Mouse (Mus musculus) MEL (cell line): ENCODE measurements around the gene Btg2. TPM values are rescaled to one million over a fixed set of nuclear protein-coding genes. Genes with fewer than 3 reads are reported as not detected.

Source experiments
- DNase-seq: peaks from one replicate; pipeline ENCODE4 v3.0.0; 2011; ENCODE audit warnings: low read depth, low spot score
- H3K27ac ChIP-seq: 2 replicates; pipeline ENCODE4 v1.5.1; 2012; ENCODE audit warnings: low read depth, mild to moderate bottlenecking, control low read depth, low read length, moderate library complexity; ENCODE audit not compliant: control insufficient read depth
- H3K27me3 ChIP-seq, 2 experiments: fragments of 150-350 bp in 1 of 2; sonication (generic) in 1 of 2; 2 replicates each; pipeline ENCODE4 v1.6.1; 2012; ENCODE audit warnings: low read length in 2 of 2, mild to moderate bottlenecking in 2 of 2, improper control_type of control experiment in 1 of 2, moderate library complexity in 1 of 2; ENCODE audit not compliant: insufficient read depth in 2 of 2, control insufficient read depth in 1 of 2
- H3K36me3 ChIP-seq, 2 experiments: 2 replicates each; pipeline ENCODE4 v1.6.1; 2012 to 2014; ENCODE audit warnings: low read length in 2 of 2, improper control_type of control experiment in 1 of 2, inconsistent platforms in 1 of 2, mild to moderate bottlenecking in 1 of 2; ENCODE audit not compliant: insufficient read depth in 2 of 2, control insufficient read depth in 1 of 2
- H3K4me1 ChIP-seq, 2 experiments: fragments of 150-350 bp in 1 of 2; sonication (generic) in 1 of 2; 2 replicates each; pipeline ENCODE4 v1.6.1; 2012; ENCODE audit warnings: low read length in 2 of 2, improper control_type of control experiment in 1 of 2, mild to moderate bottlenecking in 1 of 2; ENCODE audit not compliant: insufficient read depth in 2 of 2, control insufficient read depth in 1 of 2
- H3K4me3 ChIP-seq, 2 experiments: fragments of 150-350 bp in 1 of 2; sonication (generic) in 1 of 2; 2 replicates each; pipeline ENCODE4 v1.5.1; 2012; ENCODE audit warnings: low read depth in 2 of 2, low read length in 2 of 2, mild to moderate bottlenecking in 2 of 2, moderate library complexity in 2 of 2, control low read depth in 1 of 2, improper control_type of control experiment in 1 of 2; ENCODE audit not compliant: control insufficient read depth in 1 of 2, insufficient read depth in 1 of 2
- H3K79me2 ChIP-seq: 2 replicates; pipeline ENCODE4 v1.6.1; 2012; ENCODE audit warnings: mild to moderate bottlenecking, low read length, moderate library complexity; ENCODE audit not compliant: control insufficient read depth, poor library complexity, insufficient read depth
- H3K9ac ChIP-seq: 2 replicates; pipeline ENCODE4 v1.6.1; 2012; ENCODE audit warnings: low read depth, mild to moderate bottlenecking, control low read depth, low read length, moderate library complexity; ENCODE audit not compliant: control insufficient read depth, poor library complexity, severe bottlenecking
- H3K9me3 ChIP-seq: fragments of 150-350 bp; sonication (generic); replicated peaks from 2 replicates; pipeline ENCODE4 v1.6.1; 2012; ENCODE audit warnings: mild to moderate bottlenecking, low read length, improper control_type of control experiment, moderate library complexity; ENCODE audit not compliant: insufficient read depth
- CHD1 ChIP-seq: IDR thresholded peaks from 2 replicates; pipeline ENCODE4 v1.6.1; 2012; ENCODE audit warnings: low read depth, mild to moderate bottlenecking, inconsistent platforms, low read length, improper control_type of control experiment
- CTCF ChIP-seq, 3 experiments: IDR thresholded peaks in 2 of 3; conservative IDR thresholded peaks in 1 of 3; 2 replicates each; pipeline ENCODE4 v1.5.1; 2011 to 2012; ENCODE audit warnings: low read length in 3 of 3, low read depth in 2 of 3, mild to moderate bottlenecking in 2 of 3, improper control_type of control experiment in 1 of 3, inconsistent platforms in 1 of 3, mixed read lengths in 1 of 3, moderate library complexity in 1 of 3; ENCODE audit not compliant: control insufficient read depth in 1 of 3, insufficient read depth in 1 of 3, poor library complexity in 1 of 3, severe bottlenecking in 1 of 3
- GABPA ChIP-seq: IDR thresholded peaks from 2 replicates; pipeline ENCODE4 v1.6.1; 2012; ENCODE audit warnings: low read depth, mild to moderate bottlenecking, inconsistent platforms, low read length, improper control_type of control experiment, moderate library complexity
- GATA1 ChIP-seq: IDR thresholded peaks from 2 replicates; pipeline ENCODE4 v1.6.1; 2011; ENCODE audit warnings: low read depth, low read length, improper control_type of control experiment
- KAT2A ChIP-seq: conservative IDR thresholded peaks from 2 replicates; pipeline ENCODE4 v1.6.1; 2012; ENCODE audit warnings: low read depth, low read length, improper control_type of control experiment, inconsistent platforms
- MAFK ChIP-seq: IDR thresholded peaks from 2 replicates; pipeline ENCODE4 v1.6.1; 2011; ENCODE audit warnings: low read depth, mild to moderate bottlenecking, low read length, improper control_type of control experiment, borderline replicate concordance
- MAX ChIP-seq: IDR thresholded peaks from 2 replicates; pipeline ENCODE4 v1.6.1; 2011; ENCODE audit warnings: low read length, improper control_type of control experiment
- MEF2A ChIP-seq: IDR thresholded peaks from 2 replicates; pipeline ENCODE4 v1.6.1; 2014; ENCODE audit warnings: low read depth, mild to moderate bottlenecking, inconsistent platforms, low read length, improper control_type of control experiment; ENCODE audit not compliant: poor library complexity, insufficient replicate concordance, severe bottlenecking; ENCODE audit errors: extremely low read depth
- MYB ChIP-seq: IDR thresholded peaks from 2 replicates; pipeline ENCODE4 v1.6.1; 2011; ENCODE audit warnings: mild to moderate bottlenecking, low read depth, low read length, improper control_type of control experiment
- MYC ChIP-seq: IDR thresholded peaks from 2 replicates; pipeline ENCODE4 v1.6.1; 2011; ENCODE audit warnings: low read depth, mild to moderate bottlenecking, low read length, improper control_type of control experiment, moderate library complexity
- NRF1 ChIP-seq: IDR thresholded peaks from 2 replicates; pipeline ENCODE4 v1.6.1; 2014; ENCODE audit warnings: low read depth, mild to moderate bottlenecking, inconsistent platforms, low read length, improper control_type of control experiment, moderate library complexity; ENCODE audit not compliant: poor library complexity, insufficient read depth, severe bottlenecking
- POLR2AphosphoS5 ChIP-seq: IDR thresholded peaks from 2 replicates; pipeline ENCODE4 v1.6.1; 2012; ENCODE audit warnings: low read depth, borderline replicate concordance, mild to moderate bottlenecking, inconsistent platforms, low read length, moderate library complexity, mixed read lengths
- RAD21 ChIP-seq: IDR thresholded peaks from 2 replicates; pipeline ENCODE4 v1.6.1; 2011; ENCODE audit warnings: mild to moderate bottlenecking, low read depth, low read length, improper control_type of control experiment
- RCOR1 ChIP-seq: IDR thresholded peaks from 2 replicates; pipeline ENCODE4 v1.6.1; 2012; ENCODE audit warnings: low read depth, mild to moderate bottlenecking, inconsistent platforms, low read length, improper control_type of control experiment
- TAL1 ChIP-seq: IDR thresholded peaks from 2 replicates; pipeline ENCODE4 v1.6.1; 2012; ENCODE audit warnings: mild to moderate bottlenecking, inconsistent platforms, low read length, moderate library complexity, mixed read lengths
- TBP ChIP-seq: IDR thresholded peaks from 2 replicates; pipeline ENCODE4 v1.8.0; 2011; ENCODE audit warnings: low read depth, low read length, improper control_type of control experiment
- UBTF ChIP-seq: IDR thresholded peaks from 2 replicates; pipeline ENCODE4 v1.6.1; 2012; ENCODE audit warnings: low read depth, mild to moderate bottlenecking, inconsistent platforms, low read length, improper control_type of control experiment, moderate library complexity, borderline replicate concordance; ENCODE audit not compliant: insufficient read depth
- ZMIZ1 ChIP-seq: IDR thresholded peaks from 2 replicates; pipeline ENCODE4 v1.6.1; 2012; ENCODE audit warnings: low read depth, mild to moderate bottlenecking, inconsistent platforms, low read length, improper control_type of control experiment, moderate library complexity
- ZNF384 ChIP-seq: IDR thresholded peaks from 2 replicates; pipeline ENCODE4 v1.6.1; 2012; ENCODE audit warnings: low read depth, mild to moderate bottlenecking, inconsistent platforms, low read length, improper control_type of control experiment
- polyA plus RNA-seq, 2 experiments: library from polyadenylated mRNA; stranded (reverse) in 1 of 2; unstranded in 1 of 2; fragments of >175 nt in 1 of 2; fragments of >200 nt in 1 of 2; gene quantifications; 2 replicates each; pipeline versions ENCODE4 v1.2.1 to v1.2.4; 2012; ENCODE audit warnings: low replicate concordance in 2 of 2, low read depth in 1 of 2; ENCODE audit not compliant: insufficient read length in 2 of 2, insufficient read depth in 1 of 2, missing spikeins in 1 of 2
- total RNA-seq: library from RNA; depleted of rRNA; stranded (reverse); fragments of 300-350 nt; gene quantifications from 2 replicates; pipeline ENCODE4 v1.2.3, GENCODE M21; 2012

Btg2 gene
- total and polyA plus RNA-seq, 3 experiments: 2.1 to 3.6 TPM; not detected in 1

- no peak for DNase-seq
- Histone ChIP-seq H3K27me3 (peaks cover 9 to 11% of the 10 kb centered on the region in 2 experiments), H3K79me2 (no peaks in the 10 kb centered on the region), H3K27ac (no peak overlapping the region), H3K4me3 (no peak overlapping the region), H3K36me3 (no peaks in the 10 kb centered on the region), H3K4me1 (no peaks in the 10 kb centered on the region), H3K9me3 (no peaks in the 10 kb centered on the region), H3K9ac (no peak overlapping the region)
- no peak for TF ChIP-seq ZNF384
- no peak for TF ChIP-seq MAFK
- TF ChIP-seq KAT2A: no peak
- TF ChIP-seq TAL1: no peak
- TF ChIP-seq CHD1: no peak
- no peak for TF ChIP-seq ZMIZ1
- no peak for TF ChIP-seq GATA1
- TF ChIP-seq MYC: no peak
- TF ChIP-seq NRF1: no peak
- no peak for TF ChIP-seq POLR2AphosphoS5
Observed at GRCm38 (mm10) chr1:134042341-134042740, 36.6 kb downstream of the Btg2 start.

- Histone ChIP-seq H3K4me1 (no peaks in the 10 kb centered on the region), H3K27ac (no peak overlapping the region), H3K4me3 (no peak overlapping the region), H3K9ac (no peak overlapping the region), H3K36me3 (no peaks in the 10 kb centered on the region), H3K27me3 (peaks cover 9 to 11% of the 10 kb centered on the region in 2 experiments), H3K9me3 (no peaks in the 10 kb centered on the region), H3K79me2 (no peaks in the 10 kb centered on the region)
- DNase-seq: no peak
- TF ChIP-seq MEF2A: no peak
- no peak for TF ChIP-seq RAD21
- no peak for TF ChIP-seq GATA1
- no peak for TF ChIP-seq RCOR1
- TF ChIP-seq TBP: no peak
- TF ChIP-seq GABPA: no peak
- no peak for TF ChIP-seq UBTF
Observed at GRCm38 (mm10) chr1:134041900-134042299, 37.0 kb downstream of the Btg2 start.

DNA sequence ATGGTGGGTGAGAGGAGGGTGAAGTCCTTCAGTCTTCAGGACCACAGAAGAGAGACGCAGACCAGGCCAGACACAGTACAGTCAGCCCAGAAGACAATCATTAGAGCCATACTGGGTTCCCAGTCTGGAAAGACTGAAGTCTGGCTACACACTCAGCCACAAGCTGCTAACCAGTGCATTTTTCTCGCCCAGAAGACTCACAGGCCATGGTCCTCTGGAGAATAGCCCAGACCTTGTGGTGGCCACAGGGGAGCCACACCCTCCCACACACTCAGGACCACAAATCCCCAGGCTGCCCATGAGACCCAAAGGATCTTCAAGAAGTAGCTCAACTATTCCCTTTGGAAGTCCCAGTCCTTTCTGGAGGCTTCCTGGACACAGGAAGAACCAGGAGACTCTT lies 39.6 kb downstream of the Btg2 start:
- Histone ChIP-seq H3K9ac (no peak overlapping the region), H3K4me3 (no peak overlapping the region), H3K36me3 (no peaks in the 10 kb centered on the region), H3K27me3 (peaks cover 10 to 11% of the 10 kb centered on the region in 2 experiments), H3K4me1 (no peaks in the 10 kb centered on the region), H3K27ac (no peak overlapping the region), H3K9me3 (no peaks in the 10 kb centered on the region), H3K79me2 (no peaks in the 10 kb centered on the region)
- DNase-seq: no peak
- TF ChIP-seq MAFK: no peak
- TF ChIP-seq CTCF (IDR thresholded peaks at IDR 0.05 in 2 of 3, conservative IDR thresholded peaks at IDR 0.05 in 1 of 3; ENCODE audit: control insufficient read depth in 1 of 3, insufficient read depth in 1 of 3, low read depth in 2 of 3, low read length in 3 of 3, poor library complexity in 1 of 3, severe bottlenecking in 1 of 3): no peak
- no peak for TF ChIP-seq MYB
- TF ChIP-seq ZMIZ1: no peak
- no peak for TF ChIP-seq MAX
- TF ChIP-seq, all 39 proteins: peak for 0
